Mouse (Mus musculus) midbrain, postnatal 0 days (tissue): ENCODE measurements around the gene Cebpe. TPM values are rescaled to one million over a fixed set of nuclear protein-coding genes. Genes with fewer than 3 reads are reported as not detected.

Experiments used
- ATAC-seq: fragments of 200-750 bp; cut with Nextera tagmentation; 2 replicates; pipeline ENCODE4 v1.8.0; 2017; ENCODE audit warnings: moderate number of reproducible peaks, mild to moderate bottlenecking, moderate TSS enrichment, moderate library complexity; ENCODE audit not compliant: low FRiP score
- DNase-seq: peaks from one replicate; pipeline ENCODE4 v3.0.0-alpha.2; 2015; ENCODE audit warnings: low spot score
- H3K27ac ChIP-seq: fragments of 300-500 bp; sonication (generic); 2 replicates; pipeline ENCODE4 v1.5.1; 2014; ENCODE audit warnings: low read depth, mild to moderate bottlenecking, low read length, mixed read lengths
- H3K27me3 ChIP-seq: fragments of 300-500 bp; sonication (generic); 2 replicates; pipeline ENCODE4 v1.6.1; 2014; ENCODE audit warnings: low read length, control low read depth, mixed read lengths; ENCODE audit not compliant: insufficient read depth
- H3K36me3 ChIP-seq: fragments of 300-500 bp; sonication (generic); 2 replicates; pipeline ENCODE4 v1.6.1; 2014; ENCODE audit warnings: low read length, control low read depth, mixed read lengths; ENCODE audit not compliant: insufficient read depth
- H3K4me1 ChIP-seq: fragments of 300-500 bp; sonication (generic); 2 replicates; pipeline ENCODE4 v1.6.1; 2014; ENCODE audit warnings: mild to moderate bottlenecking, control low read depth, antibody characterized with exemption, low read length, mixed read lengths; ENCODE audit not compliant: insufficient read depth
- H3K4me2 ChIP-seq: fragments of 300-500 bp; sonication (generic); 2 replicates; pipeline ENCODE4 v1.6.1; 2014; ENCODE audit warnings: low read depth, mild to moderate bottlenecking, low read length, mixed read lengths; ENCODE audit not compliant: poor library complexity, severe bottlenecking
- H3K4me3 ChIP-seq: fragments of 300-500 bp; sonication (generic); 2 replicates; pipeline ENCODE4 v1.5.1; 2014; ENCODE audit warnings: low read depth, mild to moderate bottlenecking, low read length, moderate library complexity
- H3K9ac ChIP-seq: fragments of 300-500 bp; sonication (generic); replicated peaks from 2 replicates; pipeline ENCODE4 v1.6.1; 2014; ENCODE audit warnings: mild to moderate bottlenecking, low read length, moderate library complexity, mixed read lengths; ENCODE audit not compliant: poor library complexity, severe bottlenecking
- H3K9me3 ChIP-seq: fragments of 300-500 bp; sonication (generic); 2 replicates; pipeline ENCODE4 v1.6.1; 2016; ENCODE audit warnings: low read length, control low read depth
- CTCF ChIP-seq: IDR thresholded peaks from 2 replicates; pipeline ENCODE4 v1.5.1; 2016; ENCODE audit warnings: antibody characterized with exemption, mild to moderate bottlenecking
- WGBS: fragments of 180-500 bp; shearing (Covaris S2); extraction: QIAGEN DNeasy Blood & Tissue Kit; methylation state at CpG from one replicate; pipeline ENCODE4 v1.1.7; 2014; 5-methylcytosine and 5-hydroxymethylcytosine counted together
- polyA plus RNA-seq: library from polyadenylated mRNA; unstranded; fragments of >200 nt; fragmentation: Nextera tagmentation; extraction: Ambion mirVana; gene quantifications from 2 replicates; pipeline ENCODE4 v1.2.1, GENCODE M21; 2015
- total RNA-seq: library from RNA; depleted of rRNA; stranded (reverse); fragments of >200 nt; gene quantifications from 2 replicates; pipeline ENCODE4 v1.2.3, GENCODE M21; 2014

Gene Cebpe
- total and polyA plus RNA-seq, 2 experiments from 2014 or later: not detected

GRCm38 (mm10) chr14:54728823-54729653, 17.1 kb upstream of the Cebpe start:
- WGBS: 59% methylated on average over 13 of the region's 13 CpGs
- no peak overlapping the region for H3K9ac ChIP-seq
- ATAC-seq (peak; percentile 45; the same call in 1 of the 2 replicates), DNase-seq (no peak)
- no peak for TF ChIP-seq CTCF
- no peaks in the 10 kb centered on the region for H3K9me3 ChIP-seq
- H3K36me3 ChIP-seq: peaks cover 10% of the 10 kb centered on the region
- H3K4me1 ChIP-seq: no peaks in the 10 kb centered on the region
- H3K27me3 ChIP-seq: no peaks in the 10 kb centered on the region
- no peak overlapping the region for H3K4me2 ChIP-seq
- H3K4me3 ChIP-seq: no peak overlapping the region
- no peak overlapping the region for H3K27ac ChIP-seq

GRCm38 (mm10) chr14:54727565-54727964, 15.6 kb upstream of the Cebpe start:
- no peak for ATAC-seq
- DNase-seq: no peak
- H3K9me3 ChIP-seq: no peaks in the 10 kb centered on the region
- TF ChIP-seq CTCF: no peak
- H3K9ac ChIP-seq: no peak overlapping the region
- WGBS: 83% methylated on average over 5 of the region's 5 CpGs
- no peak overlapping the region for H3K4me2 ChIP-seq
- H3K27me3 ChIP-seq: no peaks in the 10 kb centered on the region
- H3K4me3 ChIP-seq: no peak overlapping the region
- H3K27ac ChIP-seq: no peak overlapping the region
- peaks cover 20% of the 10 kb centered on the region for H3K36me3 ChIP-seq
- H3K4me1 ChIP-seq: no peaks in the 10 kb centered on the region

- no peak for TF ChIP-seq CTCF
- no peak for ATAC-seq
- no peak overlapping the region for H3K4me2 ChIP-seq
- DNase-seq: no peak
- no peaks in the 10 kb centered on the region for H3K27me3 ChIP-seq
- 88% methylated on average over 6 of the region's 6 CpGs for WGBS
- no peak overlapping the region for H3K4me3 ChIP-seq
- H3K36me3 ChIP-seq: peaks cover 16% of the 10 kb centered on the region
- no peaks in the 10 kb centered on the region for H3K9me3 ChIP-seq
- H3K27ac ChIP-seq: no peak overlapping the region
- H3K9ac ChIP-seq: no peak overlapping the region
- H3K4me1 ChIP-seq: no peaks in the 10 kb centered on the region
Measured at GRCm38 (mm10) chr14:54724049-54724448, 12.1 kb upstream of the Cebpe start.

GRCm38 (mm10) chr14:54721711-54722110, 9.7 kb upstream of the Cebpe start:
- H3K9ac ChIP-seq: no peak overlapping the region
- peaks cover 15% of the 10 kb centered on the region for H3K36me3 ChIP-seq
- no peak overlapping the region for H3K4me3 ChIP-seq
- TF ChIP-seq CTCF: no peak
- no peaks in the 10 kb centered on the region for H3K9me3 ChIP-seq
- no peaks in the 10 kb centered on the region for H3K4me1 ChIP-seq
- 80% methylated on average over 10 of the region's 10 CpGs for WGBS
- ATAC-seq: no peak
- DNase-seq: no peak
- no peak overlapping the region for H3K27ac ChIP-seq
- no peak overlapping the region for H3K4me2 ChIP-seq
- no peaks in the 10 kb centered on the region for H3K27me3 ChIP-seq

- no peaks in the 10 kb centered on the region for H3K27me3 ChIP-seq
- TF ChIP-seq CTCF: no peak
- peak; percentile 10 for DNase-seq
- ATAC-seq: no peak
- WGBS: 92% methylated on average over 7 of the region's 7 CpGs
- no peak overlapping the region for H3K27ac ChIP-seq
- no peaks in the 10 kb centered on the region for H3K4me1 ChIP-seq
- no peak overlapping the region for H3K4me2 ChIP-seq
- H3K36me3 ChIP-seq: peaks cover 10% of the 10 kb centered on the region; the same call in 1 of the 2 replicates
- no peak overlapping the region for H3K4me3 ChIP-seq
- H3K9ac ChIP-seq: no peak overlapping the region
- no peaks in the 10 kb centered on the region for H3K9me3 ChIP-seq
Measured at GRCm38 (mm10) chr14:54720654-54721350, 8.8 kb upstream of the Cebpe start.

- no peak for ATAC-seq
- no peaks in the 10 kb centered on the region for H3K9me3 ChIP-seq
- WGBS: 93% methylated on average over 11 of the region's 11 CpGs
Measured at GRCm38 (mm10) chr14:54720041-54720440, 8.1 kb upstream of the Cebpe start.

More at GRCm38 (mm10) chr14:54720041-54720440, 8.1 kb upstream of the Cebpe start:
- Histone ChIP-seq H3K9ac (no peak overlapping the region), H3K4me2 (no peak overlapping the region), H3K4me1 (no peaks in the 10 kb centered on the region), H3K27ac (no peak overlapping the region), H3K36me3 (peaks cover 10% of the 10 kb centered on the region; the same call in 1 of the 2 replicates), H3K4me3 (no peak overlapping the region), H3K27me3 (no peaks in the 10 kb centered on the region)
- DNase-seq: no peak
- TF ChIP-seq CTCF: no peak
